Mouse (Mus musculus): ENCODE results near the gene Sgsm1. TPM values are rescaled to one million over a fixed set of nuclear protein-coding genes. Genes with fewer than 3 reads are reported as not detected.
A peak's percentile ranks its signal among the peaks of the same experiment; 100 is the strongest.
"Not testable (repeated sequence)": the region's sequence is repeated elsewhere in the genome, so short reads cannot be mapped to it uniquely, and the experiment has no call there.

Gene Sgsm1
- 1 to 10 TPM in 1 of 2 experiments, under 1 TPM in 1; 0.52 to 1.1 TPM for total RNA-seq (2021)

DNA sequence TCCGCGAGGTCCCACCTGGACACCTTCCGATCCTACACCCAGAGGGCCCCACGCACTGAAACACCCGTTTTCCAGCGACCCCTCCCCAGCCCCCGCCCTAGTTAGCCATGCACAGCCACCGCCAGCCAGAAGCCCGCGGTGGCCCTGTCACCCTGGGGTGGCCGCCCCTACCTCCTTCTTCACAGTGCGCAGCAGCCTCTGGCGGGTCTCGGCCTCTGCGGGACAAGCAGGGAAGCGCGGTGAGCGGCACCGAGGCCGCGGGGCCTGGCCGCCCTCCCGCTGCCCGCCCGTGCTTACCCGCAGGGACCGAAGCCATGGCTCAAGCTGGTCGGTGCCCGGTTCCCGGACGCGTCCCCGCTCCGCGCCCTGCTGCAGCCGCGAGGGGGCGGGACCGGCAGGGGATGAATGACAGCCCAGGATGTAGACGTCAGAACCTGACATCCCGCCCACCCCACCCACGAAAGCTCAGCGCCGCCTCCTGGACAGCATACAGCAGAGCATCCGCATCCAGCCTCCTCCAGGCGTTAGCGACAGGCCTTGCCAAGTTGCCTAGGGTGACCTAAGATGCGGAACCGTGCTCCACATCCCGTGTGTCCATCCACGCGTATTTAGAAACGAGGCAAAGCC lies at the start of gene Sgsm1:
Gene Sgsm1 (minus strand): TSS at position 410 of the 627 bp plus-strand sequence.
- peak; percentile 47 for DNase-seq (ENCODE audit: low spot score)
- intact Hi-C loops (cut with DNase I): no loop called here

DNA sequence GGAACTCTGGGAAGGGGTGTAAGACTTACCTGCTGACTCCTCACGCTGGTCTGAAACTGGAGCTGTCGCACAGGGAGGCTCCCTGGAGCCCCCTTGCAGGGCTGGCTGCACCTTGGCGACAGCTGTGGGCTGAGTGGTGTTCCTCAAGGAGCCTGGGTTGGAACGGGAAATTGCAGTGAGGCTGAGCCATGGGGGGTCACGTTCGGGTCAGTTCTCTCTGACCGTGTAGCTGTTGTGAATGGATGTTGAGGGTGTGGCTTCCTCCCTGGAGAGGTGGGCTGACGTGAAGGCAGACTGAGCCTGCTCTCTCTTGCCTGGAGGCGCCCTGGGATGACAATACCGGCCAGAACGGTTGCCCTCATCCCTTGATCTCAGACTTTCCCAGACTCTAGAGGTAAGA lies 48.2 kb upstream of the Sgsm1 start:
- intact Hi-C loops (cut with DNase I): no loop called here

DNA sequence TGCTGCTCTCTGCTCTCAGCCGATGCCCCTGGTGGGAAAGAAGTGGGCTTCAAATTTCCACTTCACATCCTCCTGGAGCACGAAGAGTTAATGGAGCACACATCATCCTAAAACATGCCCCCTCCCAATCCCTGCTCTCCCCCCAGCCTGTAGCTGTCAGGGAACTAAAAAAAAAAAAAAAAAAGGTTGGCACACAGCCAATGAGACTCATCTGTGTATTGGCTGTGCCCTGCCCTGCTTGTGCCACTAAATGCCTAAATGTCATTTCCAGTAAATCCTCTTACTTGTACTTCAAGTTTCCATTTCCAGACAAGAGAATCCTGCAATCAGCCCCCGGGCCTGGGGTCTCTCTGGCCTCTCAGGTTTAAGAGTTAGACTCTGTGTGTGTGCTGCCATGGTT lies 47.1 kb upstream of the Sgsm1 start:
- no peak for DNase-seq (ENCODE audit: low spot score)
- intact Hi-C loops (cut with DNase I): no loop called here

More for the DNA sequence above, 48.2 kb upstream of the Sgsm1 start:
- DNase-seq (ENCODE audit: low spot score): no peak

DNA sequence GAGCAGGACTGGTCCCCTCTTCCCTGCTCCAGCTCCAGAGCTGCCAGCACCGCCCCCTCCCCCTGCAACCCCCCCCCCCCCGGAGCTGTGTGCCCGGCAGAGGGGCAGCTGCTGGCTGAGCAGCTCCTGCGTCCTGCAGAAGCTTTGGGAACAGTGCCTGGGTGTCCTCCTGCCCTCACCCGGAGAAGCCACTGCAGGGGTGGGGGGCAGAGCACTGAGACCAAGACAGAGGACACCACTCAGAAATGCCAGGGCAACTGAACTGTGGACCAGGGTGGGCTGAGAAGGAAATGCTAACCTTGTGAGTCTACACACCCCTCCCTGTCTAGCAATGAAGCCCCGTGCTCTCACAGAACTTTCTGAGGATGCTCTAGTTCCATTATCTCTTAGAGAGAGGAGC lies 46.6 kb upstream of the Sgsm1 start, which contains the start of gene Aym1:
Gene Aym1 (plus strand): TSS at position 109 of the 400 bp plus-strand sequence.
- no peak for DNase-seq (ENCODE audit: low spot score)
- intact Hi-C loops (cut with DNase I): no loop called here

DNA sequence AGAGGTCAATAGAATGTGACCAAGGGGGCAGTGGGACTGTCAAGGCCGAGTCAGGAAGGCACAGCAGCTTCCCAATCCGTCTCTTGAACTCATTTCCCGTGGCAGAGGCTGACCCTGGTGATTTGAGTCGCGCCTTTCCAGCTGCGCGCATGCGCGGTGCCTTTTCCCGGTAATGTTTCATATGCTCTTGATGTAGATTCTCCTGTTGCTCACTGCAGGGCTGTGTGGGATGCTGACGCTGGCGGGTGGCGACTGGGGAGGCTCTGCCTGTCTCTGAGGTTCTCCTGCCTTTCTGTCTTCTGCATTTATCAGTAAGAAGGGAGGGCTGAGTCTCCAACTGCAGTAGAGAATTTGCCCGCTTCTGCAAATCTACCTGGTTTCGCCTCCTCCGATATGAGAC lies 43.7 kb upstream of the Sgsm1 start:
- intact Hi-C loops (cut with DNase I): no loop called here
- no peak for DNase-seq (ENCODE audit: low spot score)

DNA sequence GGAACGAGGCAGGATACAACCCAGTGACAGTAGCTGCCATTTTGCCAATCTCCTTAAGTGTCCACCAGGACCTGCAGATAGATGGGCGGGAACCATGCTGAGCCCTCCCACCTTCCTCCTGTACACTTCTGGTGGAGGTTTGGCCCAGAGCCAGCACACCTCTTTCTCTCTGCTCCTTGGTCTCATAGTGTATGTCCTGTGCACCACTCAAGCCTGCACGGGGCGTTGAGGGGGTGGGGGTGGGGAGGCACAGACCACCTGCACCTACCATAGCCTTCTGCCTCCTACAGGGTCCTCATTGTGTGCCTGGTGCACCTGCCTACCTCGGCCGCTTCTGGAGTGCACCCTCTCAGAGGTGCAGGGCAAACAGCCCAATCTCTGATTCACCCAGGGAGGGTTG lies 42.0 kb upstream of the Sgsm1 start:
- DNase-seq (ENCODE audit: low spot score): no peak
- intact Hi-C loops (cut with DNase I): no loop called here

DNA sequence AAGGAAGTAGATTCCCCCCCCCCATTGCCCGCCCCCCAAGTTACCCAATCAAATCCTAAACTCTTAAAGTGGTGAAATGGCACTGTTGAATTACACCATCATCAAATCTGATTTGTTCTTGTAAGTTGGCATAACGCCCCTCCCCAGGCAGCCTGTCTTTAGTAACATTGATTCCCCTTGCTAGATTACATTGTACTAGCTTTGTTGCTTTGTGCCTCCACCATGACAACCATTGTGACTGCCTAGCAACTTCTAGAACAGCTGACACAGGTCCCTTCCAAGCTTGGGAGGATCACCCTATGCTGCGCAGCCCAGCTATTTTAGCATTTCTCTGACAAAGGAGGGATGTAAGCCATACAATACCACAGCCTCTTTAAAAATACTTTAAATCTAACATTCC lies 41.2 kb upstream of the Sgsm1 start:
- no peak for DNase-seq (ENCODE audit: low spot score)
- intact Hi-C loops (cut with DNase I): no loop called here

DNA sequence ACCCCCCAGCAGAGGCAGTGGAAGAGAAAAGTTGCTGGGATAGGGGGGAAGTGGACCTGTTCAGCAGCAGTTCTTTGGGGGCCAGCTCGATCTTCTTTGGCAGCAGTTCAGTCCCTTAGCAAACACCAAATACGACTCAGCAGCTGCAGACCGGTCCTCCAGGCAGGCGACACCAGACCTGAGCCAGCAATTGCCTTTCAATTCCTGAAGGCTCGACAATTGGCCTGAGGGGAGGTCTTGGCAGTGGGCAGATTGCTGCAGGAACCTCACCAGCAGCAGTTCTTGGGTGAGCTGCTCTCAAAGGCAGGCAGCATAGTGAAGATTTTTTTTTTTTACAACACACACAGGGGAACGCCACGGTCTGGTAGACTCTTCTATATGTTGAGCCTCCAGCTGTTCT lies 39.2 kb upstream of the Sgsm1 start:
- intact Hi-C loops (cut with DNase I): no loop called here
- DNase-seq (ENCODE audit: low spot score): no peak

DNA sequence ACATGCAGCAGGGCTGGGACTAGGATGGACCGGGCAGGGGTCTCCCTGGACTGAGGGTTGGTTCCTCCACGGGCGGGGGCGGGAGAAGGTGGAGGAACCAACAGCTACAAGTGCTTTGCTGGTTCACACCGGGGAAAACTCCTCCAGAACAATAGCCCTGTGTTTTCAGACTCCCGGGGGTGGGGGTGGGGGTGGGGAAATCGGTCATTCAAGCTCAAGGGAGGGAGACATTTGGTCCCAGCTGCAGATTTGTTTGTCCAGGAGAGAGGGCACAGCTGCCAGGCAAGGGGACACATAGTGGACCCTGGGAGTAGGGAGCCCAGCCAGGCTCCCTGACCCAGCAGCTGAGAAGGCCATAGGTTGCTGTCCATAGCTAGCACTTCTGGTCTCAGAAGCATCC lies 38.6 kb upstream of the Sgsm1 start:
- intact Hi-C loops (cut with DNase I): no loop called here
- no peak for DNase-seq (ENCODE audit: low spot score)

DNA sequence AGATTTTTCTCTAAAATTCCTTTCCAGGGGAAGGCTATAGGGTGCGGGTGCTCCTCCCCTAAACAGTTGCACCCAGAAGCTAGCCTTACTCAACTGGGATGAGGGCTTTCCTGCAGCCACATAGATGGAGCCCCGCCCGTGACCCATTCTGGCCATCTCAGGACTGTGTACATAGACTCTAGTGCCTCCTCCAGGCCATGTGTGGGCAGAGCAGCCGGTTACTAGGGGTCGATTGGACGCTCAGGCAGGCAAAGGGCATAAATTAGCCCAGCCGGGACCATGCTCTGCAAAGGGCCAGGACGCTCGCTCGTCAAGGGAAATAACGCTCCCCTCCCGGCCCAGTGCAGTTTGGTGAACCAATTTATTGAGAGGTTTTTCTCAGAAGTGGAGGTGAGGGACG lies 38.0 kb upstream of the Sgsm1 start:
- intact Hi-C loops (cut with DNase I): no loop called here
- no peak for DNase-seq (ENCODE audit: low spot score)

DNA sequence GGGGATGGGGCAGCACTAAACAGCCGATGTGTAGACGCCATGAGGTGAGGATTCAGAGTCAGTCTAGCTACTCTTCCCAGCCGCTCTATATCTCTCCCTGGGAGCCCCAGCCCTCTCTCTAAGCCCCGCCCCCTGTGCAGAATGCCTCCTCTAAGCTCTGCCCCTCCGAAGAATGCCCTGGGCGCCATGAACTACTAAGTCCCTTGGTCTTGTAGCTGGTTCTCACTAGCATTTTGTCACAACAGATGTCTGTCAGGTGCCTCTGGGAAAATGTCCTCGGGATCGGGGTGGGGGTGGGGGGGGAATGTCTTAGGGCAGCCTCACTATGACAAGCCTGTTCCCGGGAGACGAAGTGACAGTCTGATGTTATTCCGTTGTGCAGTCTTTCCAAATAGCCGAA lies 37.0 kb upstream of the Sgsm1 start:
- no peak for DNase-seq (ENCODE audit: low spot score)
- intact Hi-C loops (cut with DNase I): no loop called here

DNA sequence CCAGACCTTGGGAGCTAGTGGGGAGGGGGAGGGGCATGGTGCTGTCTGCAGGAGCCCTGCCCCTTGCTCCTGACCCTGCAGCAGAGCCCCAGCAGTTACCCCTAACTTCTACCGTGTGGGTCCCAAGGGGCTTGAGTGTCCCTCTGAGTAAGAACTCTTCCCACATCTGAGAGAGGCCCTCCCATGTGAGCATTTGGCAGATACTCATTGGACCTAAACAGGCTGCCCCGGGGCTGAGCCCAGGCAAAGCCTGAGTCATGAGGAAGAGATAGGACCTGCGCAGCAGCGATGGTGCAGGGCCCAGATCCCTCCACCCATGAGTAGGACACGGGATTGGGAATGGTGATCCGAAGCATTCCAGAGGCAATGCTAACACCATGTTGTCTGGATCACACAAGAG lies 36.1 kb upstream of the Sgsm1 start:
- DNase-seq (ENCODE audit: low spot score); intact Hi-C loops (cut with DNase I): not testable (repeated sequence)

DNA sequence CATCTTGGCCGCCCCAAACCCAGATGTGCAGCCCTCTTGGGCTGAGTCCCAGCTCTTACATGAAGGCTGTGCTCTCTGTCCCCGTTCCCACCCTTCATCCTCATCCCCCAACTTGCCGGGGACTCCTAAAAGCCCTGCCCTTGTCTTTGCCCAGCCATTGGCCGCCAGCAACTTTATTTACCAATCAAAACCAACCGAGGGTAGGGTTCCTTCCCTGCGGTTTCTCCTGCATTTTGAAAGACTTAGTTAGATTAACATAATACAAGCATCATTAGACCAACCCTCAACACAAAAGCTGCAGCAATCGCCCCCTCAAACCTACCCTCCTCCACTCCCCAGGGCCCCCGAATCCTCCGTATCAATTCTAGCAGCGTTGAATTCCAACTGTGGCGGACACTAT lies 35.2 kb upstream of the Sgsm1 start:
- intact Hi-C loops (cut with DNase I): no loop called here
- DNase-seq (ENCODE audit: low spot score): no peak

DNA sequence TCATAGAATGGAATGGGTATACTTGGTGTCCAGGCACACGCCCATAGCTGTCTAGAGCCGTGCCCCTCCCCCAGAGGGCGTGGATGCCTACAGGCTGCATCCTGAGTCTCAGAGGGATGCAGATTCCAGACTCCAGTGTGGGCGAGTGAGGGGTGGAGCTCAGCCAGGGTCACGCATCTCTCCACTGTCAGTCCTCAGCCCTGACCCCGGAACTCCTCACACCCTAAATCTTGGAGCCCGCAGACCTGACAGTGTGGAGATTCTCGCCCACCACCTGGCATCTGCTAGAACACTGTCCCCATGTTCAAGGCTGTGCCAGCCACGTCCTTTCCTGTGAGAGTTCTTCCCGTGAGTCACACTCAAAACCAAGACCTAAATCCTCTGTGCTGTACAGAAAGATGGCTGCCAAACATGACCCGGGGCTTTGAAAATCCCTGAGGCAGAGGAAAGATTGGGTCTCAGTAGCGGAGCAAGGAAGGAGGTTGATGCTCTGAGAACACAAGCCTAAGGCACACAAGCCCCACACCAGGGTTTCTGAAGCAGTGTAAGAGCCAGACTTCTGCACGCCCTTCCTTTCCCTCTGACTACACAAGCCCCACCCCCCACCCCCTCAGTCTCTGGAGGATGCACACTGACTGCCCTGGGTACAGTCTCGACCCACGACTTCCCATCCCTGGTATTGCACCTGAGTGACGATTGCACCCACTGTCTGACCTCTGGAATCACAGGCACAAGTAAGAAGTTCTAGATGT lies 34.2 kb upstream of the Sgsm1 start:
- no peak for DNase-seq (ENCODE audit: low spot score)
- intact Hi-C loops (cut with DNase I): no loop called here

DNA sequence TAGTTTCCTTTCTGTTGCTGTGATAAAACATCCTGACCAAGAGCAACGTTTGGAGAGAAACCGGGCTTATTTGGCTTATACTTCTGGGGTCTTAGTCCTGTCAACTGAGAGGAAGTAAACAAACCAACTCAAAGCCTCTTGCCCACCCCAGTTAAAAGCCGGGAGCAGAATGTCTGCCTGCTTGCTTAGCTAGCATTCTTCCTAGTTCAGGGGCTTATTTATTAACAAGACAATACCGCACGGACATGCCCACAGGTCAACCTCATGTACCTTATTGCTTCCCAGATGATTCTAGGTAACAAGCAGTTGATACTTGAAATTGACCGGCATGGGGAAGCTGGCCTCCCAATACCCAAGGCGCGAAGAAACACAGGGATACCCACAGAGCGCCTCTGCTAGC lies 25.7 kb upstream of the Sgsm1 start:
- no peak for DNase-seq (ENCODE audit: low spot score)
- intact Hi-C loops (cut with DNase I): no loop called here

DNA sequence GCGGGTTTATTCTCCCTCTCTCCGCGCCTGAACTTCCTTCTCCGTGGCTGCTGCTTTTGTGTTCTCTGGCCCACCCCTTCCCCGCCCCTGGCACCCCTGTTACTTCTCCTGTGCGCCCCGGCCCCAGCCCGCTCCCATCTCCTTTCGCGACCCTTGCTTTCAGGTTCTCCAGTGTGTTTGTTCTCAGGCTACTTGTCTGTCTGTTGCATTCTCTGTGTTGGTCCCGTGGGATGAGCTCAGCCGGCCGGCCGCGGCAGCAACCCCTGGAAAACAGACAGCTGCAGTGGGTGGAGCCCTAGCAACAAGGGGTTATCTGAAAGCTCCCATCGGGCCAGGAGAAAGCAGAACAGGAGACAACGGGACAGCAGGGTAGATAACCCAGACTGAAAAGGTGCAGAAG lies 25.1 kb upstream of the Sgsm1 start:
- no peak for DNase-seq (ENCODE audit: low spot score)
- intact Hi-C loops (cut with DNase I): no loop called here

DNA sequence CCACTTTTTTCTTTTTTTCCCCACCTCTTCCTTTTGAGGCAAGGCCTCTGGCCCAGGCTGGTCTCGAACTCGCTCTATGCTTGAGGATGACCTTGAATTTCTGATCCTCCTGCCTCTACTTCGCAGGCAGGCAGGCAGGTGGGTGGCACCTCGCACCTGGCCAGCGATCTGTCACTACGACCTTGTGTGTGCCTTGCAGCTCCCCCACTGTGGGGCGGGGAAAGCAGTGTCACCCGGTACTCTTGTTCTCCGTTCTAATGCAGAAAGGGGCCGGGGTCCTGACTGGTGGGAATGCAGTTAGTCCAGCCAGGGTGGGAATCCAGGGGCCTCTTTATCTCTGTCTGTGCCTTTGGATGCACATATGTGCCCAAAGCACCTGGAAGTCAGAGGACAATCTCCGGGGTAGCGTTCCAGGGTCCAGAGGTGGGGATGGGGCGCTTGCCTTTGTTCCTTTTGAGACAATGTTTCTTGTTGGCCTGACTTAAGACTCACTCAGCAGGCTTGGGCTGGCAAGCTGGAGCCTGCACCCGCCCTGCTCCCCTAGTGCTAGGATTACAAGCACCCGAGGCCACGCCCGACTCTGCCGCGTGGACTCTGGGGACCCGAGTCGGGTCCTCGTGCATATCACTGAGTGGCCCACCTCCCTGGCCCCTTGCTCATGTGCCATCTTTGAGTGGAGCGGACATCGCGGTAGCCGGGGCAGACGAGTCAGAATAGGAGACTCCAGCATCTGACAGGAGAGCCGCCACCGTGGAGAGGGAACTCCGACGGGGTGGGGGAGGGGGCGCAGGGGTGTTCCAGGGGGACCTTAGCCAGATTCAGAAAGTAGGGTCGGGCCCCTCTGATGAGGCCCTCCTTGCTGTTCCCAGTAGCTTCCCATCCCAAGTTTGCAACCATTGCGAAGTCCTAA lies 24.3 kb upstream of the Sgsm1 start:
- intact Hi-C loops (cut with DNase I): no loop called here
- DNase-seq (ENCODE audit: low spot score): no peak

DNA sequence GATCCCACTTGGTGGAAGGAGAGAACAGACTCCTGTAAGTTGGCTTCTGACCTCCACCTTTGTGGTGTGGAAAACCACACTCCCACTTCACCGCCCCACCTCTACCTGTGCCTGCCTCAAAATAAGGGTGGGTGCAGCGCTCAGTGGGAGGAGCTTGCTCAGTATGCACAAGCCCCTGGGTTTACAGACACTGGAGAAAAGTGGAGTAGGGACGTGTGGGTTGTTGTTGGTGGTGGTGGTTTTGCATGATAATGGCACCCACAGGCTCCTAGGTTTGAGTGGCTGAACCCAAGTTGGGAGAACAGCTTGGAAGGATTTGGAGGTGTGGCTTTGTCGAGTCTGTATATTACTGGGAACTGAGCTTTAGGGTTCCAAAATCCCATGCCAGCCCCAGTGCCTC lies 22.3 kb upstream of the Sgsm1 start:
- intact Hi-C loops (cut with DNase I): no loop called here

DNA sequence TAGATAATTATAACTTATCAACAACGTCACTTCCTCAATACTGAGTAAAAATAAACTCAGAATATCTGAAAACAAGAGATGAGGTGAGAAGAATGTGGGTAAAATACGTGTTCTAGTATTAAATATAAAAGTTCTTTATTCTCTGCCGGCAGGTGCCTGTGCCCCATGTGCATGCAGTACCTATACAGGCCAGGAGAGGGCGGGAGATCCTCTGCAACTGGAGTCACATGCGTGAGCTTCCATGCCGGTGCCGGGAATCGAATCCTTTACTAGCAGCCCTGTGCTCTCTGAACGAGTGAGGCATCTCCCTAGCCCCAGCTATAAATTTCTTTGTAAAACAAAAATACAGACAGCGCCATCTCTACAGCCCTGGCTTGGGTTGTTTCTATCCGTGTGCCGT lies 21.7 kb upstream of the Sgsm1 start:
- no peak for DNase-seq (ENCODE audit: low spot score)

More for the DNA sequence above, 22.3 kb upstream of the Sgsm1 start:
- no peak for DNase-seq (ENCODE audit: low spot score)

DNA sequence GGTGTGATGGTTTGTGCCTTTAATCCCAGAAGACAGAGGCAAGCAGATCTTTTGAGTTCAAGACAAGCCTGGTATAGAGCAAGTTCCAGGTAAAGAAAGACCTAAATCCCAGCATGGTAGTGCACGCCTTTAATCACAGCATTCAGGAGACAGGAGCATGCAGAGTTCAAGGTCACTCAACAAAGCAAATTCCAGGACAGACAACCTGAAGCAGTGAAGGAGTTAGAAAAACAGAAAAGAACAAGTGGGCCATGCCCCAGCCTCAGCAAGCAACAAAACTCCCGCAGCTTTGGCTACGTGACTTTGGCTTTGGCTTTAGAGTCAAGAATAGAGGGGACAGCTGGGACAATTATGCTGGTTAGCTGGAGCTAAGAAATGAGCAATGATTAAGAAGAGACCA lies 19.6 kb upstream of the Sgsm1 start:
- intact Hi-C loops (cut with DNase I): no loop called here
- no peak for DNase-seq (ENCODE audit: low spot score)

More for the DNA sequence above, 21.7 kb upstream of the Sgsm1 start:
- intact Hi-C loops (cut with DNase I): no loop called here

DNA sequence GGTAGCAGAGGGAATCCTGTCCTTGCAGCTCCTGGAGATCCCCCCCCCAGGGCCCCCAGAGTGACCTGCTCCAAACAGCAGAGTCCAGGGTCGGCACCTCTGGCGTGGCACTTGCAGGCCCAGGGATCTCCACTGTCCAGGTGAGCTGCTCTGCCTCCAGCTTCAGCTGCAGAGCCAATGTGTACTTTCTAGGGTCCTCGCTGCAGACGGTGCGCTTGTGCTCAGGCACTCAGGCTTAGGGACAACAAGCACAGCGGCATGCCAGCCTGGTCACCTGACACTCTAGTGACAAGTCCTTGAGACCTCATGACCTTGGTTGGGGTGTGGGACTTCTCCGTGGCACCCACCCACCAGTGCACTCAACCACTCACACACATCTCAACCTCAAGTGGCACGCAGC lies 18.9 kb upstream of the Sgsm1 start:
- DNase-seq (ENCODE audit: low spot score): no peak
- intact Hi-C loops (cut with DNase I): no loop called here

All from heart, postnatal 25 days (tissue).